Mouse (Mus musculus) heart, adult 2 months (tissue): ENCODE measurements around the gene Lrrc26. TPM values are rescaled to one million over a fixed set of nuclear protein-coding genes. Genes with fewer than 3 reads are reported as not detected.

ENCODE experiments used
- DNase-seq, 2 experiments: peaks; one replicate each; pipeline ENCODE4 v3.0.0; 2021
- H3K27ac ChIP-seq: fragments of 200-600 bp; 2 replicates; pipeline ENCODE4 v1.8.1; 2022
- H3K27me3 ChIP-seq: fragments of 200-500 bp; 2 replicates; pipeline ENCODE4 v1.6.1; 2012; ENCODE audit warnings: mild to moderate bottlenecking, low read length, inconsistent platforms, mixed read lengths; ENCODE audit not compliant: control insufficient read depth, insufficient read depth
- H3K36me3 ChIP-seq: fragments of 200-500 bp; 2 replicates; pipeline ENCODE4 v1.6.1; 2012; ENCODE audit warnings: low read length, inconsistent platforms; ENCODE audit not compliant: control insufficient read depth, insufficient read depth
- H3K4me1 ChIP-seq: fragments of 200-500 bp; 2 replicates; pipeline ENCODE4 v1.6.1; 2011; ENCODE audit warnings: low read length; ENCODE audit not compliant: control insufficient read depth, insufficient read depth
- H3K4me3 ChIP-seq: fragments of 200-600 bp; 2 replicates; pipeline ENCODE4 v1.8.1; 2022
- H3K79me2 ChIP-seq: fragments of 200-500 bp; replicated peaks from 2 replicates; pipeline ENCODE4 v1.6.1; 2012; ENCODE audit warnings: mild to moderate bottlenecking, inconsistent platforms, low read length, moderate library complexity, mixed read lengths; ENCODE audit not compliant: control insufficient read depth, insufficient read depth
- H3K9ac ChIP-seq: fragments of 200-500 bp; 2 replicates; pipeline ENCODE4 v1.6.1; 2012; ENCODE audit warnings: low read depth, mild to moderate bottlenecking, control low read depth, inconsistent platforms, low read length, mixed read lengths
- CTCF ChIP-seq: fragments of 200-600 bp; IDR thresholded peaks from 2 replicates; pipeline ENCODE4 v1.8.1; 2022; ENCODE audit warnings: antibody characterized with exemption, mild to moderate bottlenecking, moderate library complexity
- EP300 ChIP-seq: fragments of 200-500 bp; IDR thresholded peaks from 2 replicates; pipeline ENCODE4 v1.6.1; 2011; ENCODE audit warnings: low read depth, low read length, control low read depth; ENCODE audit not compliant: insufficient read depth
- POLR2A ChIP-seq: fragments of 200-500 bp; IDR thresholded peaks from 2 replicates; pipeline ENCODE4 v1.6.1; 2011; ENCODE audit warnings: mild to moderate bottlenecking, low read depth, low read length, control low read depth; ENCODE audit not compliant: insufficient read depth
- WGBS: fragments of 180-500 bp; shearing (Covaris S2); methylation state at CpG from one replicate; pipeline ENCODE4 v1.1.7; 2018; 5-methylcytosine and 5-hydroxymethylcytosine counted together
- intact Hi-C: fragments of 180-260 bp; cut with DNase I; formaldehyde crosslinking; loops from one replicate; pipeline ENCODE4 v1.15.1; 2025
- polyA plus RNA-seq: library from polyadenylated mRNA; depleted of rRNA; stranded (reverse); fragments of >200 nt; gene quantifications from 2 replicates; pipeline ENCODE4 v1.2.3, GENCODE M21; 2012
- total RNA-seq, 2 experiments: library from RNA; stranded (reverse); gene quantifications; 2 replicates each; pipeline ENCODE4 v1.2.3; 2021

Gene Lrrc26
- total and polyA plus RNA-seq, 3 experiments = 2.9 TPM; not detected in 2

GRCm38 (mm10) chr2:25271827-25272511 is 17.7 kb upstream of the Lrrc26 start, which contains the start of the genes Ssna1 and Anapc2:
Gene Ssna1, minus strand, starts transcription at chr2:25272438.
Gene Anapc2, plus strand, starts transcription at chr2:25272478.
- WGBS = under 1% methylated on average over 55 of the region's 55 CpGs
- DNase-seq = peak; percentile 97 to 99
- intact Hi-C loops = loop anchor here (1.0 to 5.0 kb wide), 3 partner anchors 17 to 60 kb away; partner anchors contain the start of genes Man1b1 and Tmem203
- peak within 1 kb of the TSS; percentile 95 for H3K27ac ChIP-seq
- H3K36me3 ChIP-seq = no peaks in the 10 kb centered on the region; the same call in 1 of the 2 replicates
- 0 out of 2 replicates have a peak, but pooled peaks cover 2% of the 10 kb centered on the region for H3K79me2 ChIP-seq
- no peaks in the 10 kb centered on the region for H3K27me3 ChIP-seq
- TF ChIP-seq POLR2A (peak; percentile 88), CTCF (peak; percentile 61), EP300 (peak; percentile 83)
- H3K4me3 ChIP-seq = peak within 1 kb of the TSS; percentile 93
- H3K9ac ChIP-seq = peak within 1 kb of the TSS; percentile 86
- H3K4me1 ChIP-seq = peaks cover 9% of the 10 kb centered on the region

GRCm38 (mm10) chr2:25272515-25272914 is 17.2 kb upstream of the Lrrc26 start:
- under 1% methylated on average over 22 of the region's 29 CpGs for WGBS
- no peaks in the 10 kb centered on the region; the same call in 1 of the 2 replicates for H3K36me3 ChIP-seq
- TF ChIP-seq EP300 (no peak), CTCF (no peak), POLR2A (no peak)
- intact Hi-C loops = loop anchor here (1.0 to 5.0 kb wide), 3 partner anchors 17 to 60 kb away; partner anchors contain the start of genes Man1b1 and Tmem203
- H3K9ac ChIP-seq = peak overlapping the region; percentile 76
- DNase-seq = no peak
- peak overlapping the region; percentile 93 for H3K4me3 ChIP-seq
- H3K27ac ChIP-seq = peak overlapping the region; percentile 95
- 0 out of 2 replicates have a peak, but pooled peaks cover 2% of the 10 kb centered on the region for H3K79me2 ChIP-seq
- H3K27me3 ChIP-seq = no peaks in the 10 kb centered on the region
- H3K4me1 ChIP-seq = peaks cover 5% of the 10 kb centered on the region

- Histone ChIP-seq H3K4me1 (peaks cover 5% of the 10 kb centered on the region), H3K36me3 (no peaks in the 10 kb centered on the region; the same call in 1 of the 2 replicates), H3K79me2 (0 out of 2 replicates have a peak, but pooled peaks cover 2% of the 10 kb centered on the region), H3K4me3 (peak overlapping the region; percentile 93), H3K9ac (peak overlapping the region; percentile 76), H3K27ac (peak overlapping the region; percentile 95), H3K27me3 (no peaks in the 10 kb centered on the region)
- WGBS = 20% methylated on average over 16 of the region's 16 CpGs
- intact Hi-C loops = loop anchor here (5.0 kb wide), 2 partner anchors 46 to 59 kb away; partner anchors contain the start of gene Man1b1
- DNase-seq = no peak
- TF ChIP-seq POLR2A = no peak
- no peak for TF ChIP-seq EP300
- no peak for TF ChIP-seq CTCF
These were observed 16.7 kb upstream of the Lrrc26 start for GRCm38 (mm10) chr2:25273010-25273409.

- TF ChIP-seq EP300 (0 out of 2 replicates have a peak, but pooled peaks have one; percentile 26), CTCF (peak; percentile 83), POLR2A (no peak)
- intact Hi-C loops = loop anchor here (2.0 kb wide), 1 partner anchor 14 kb away; no protein-coding TSS in a partner anchor
- no peaks in the 10 kb centered on the region for H3K27me3 ChIP-seq
- H3K4me1 ChIP-seq = no peaks in the 10 kb centered on the region
- 60% methylated on average over 13 of the region's 13 CpGs for WGBS
- H3K4me3 ChIP-seq = no peak overlapping the region
- no peaks in the 10 kb centered on the region for H3K36me3 ChIP-seq
- DNase-seq = peak; percentile 68 to 80
- no peak overlapping the region for H3K9ac ChIP-seq
- H3K27ac ChIP-seq = no peak overlapping the region
- no peaks in the 10 kb centered on the region for H3K79me2 ChIP-seq
These were observed 10.5 kb upstream of the Lrrc26 start for GRCm38 (mm10) chr2:25278928-25279882.

GRCm38 (mm10) chr2:25285551-25285950 is 4.2 kb upstream of the Lrrc26 start:
- H3K9ac ChIP-seq = no peak overlapping the region
- no peaks in the 10 kb centered on the region for H3K79me2 ChIP-seq
- intact Hi-C loops = no loop called here
- H3K4me1 ChIP-seq = peaks cover 5% of the 10 kb centered on the region
- no peak for TF ChIP-seq EP300
- TF ChIP-seq POLR2A = no peak
- no peak for TF ChIP-seq CTCF
- 91% methylated on average over 2 of the region's 2 CpGs for WGBS
- no peak for DNase-seq
- H3K27me3 ChIP-seq = peaks cover 4% of the 10 kb centered on the region
- H3K36me3 ChIP-seq = no peaks in the 10 kb centered on the region
- H3K4me3 ChIP-seq = no peak overlapping the region
- H3K27ac ChIP-seq = no peak overlapping the region
